In the genomic region with DNA sequence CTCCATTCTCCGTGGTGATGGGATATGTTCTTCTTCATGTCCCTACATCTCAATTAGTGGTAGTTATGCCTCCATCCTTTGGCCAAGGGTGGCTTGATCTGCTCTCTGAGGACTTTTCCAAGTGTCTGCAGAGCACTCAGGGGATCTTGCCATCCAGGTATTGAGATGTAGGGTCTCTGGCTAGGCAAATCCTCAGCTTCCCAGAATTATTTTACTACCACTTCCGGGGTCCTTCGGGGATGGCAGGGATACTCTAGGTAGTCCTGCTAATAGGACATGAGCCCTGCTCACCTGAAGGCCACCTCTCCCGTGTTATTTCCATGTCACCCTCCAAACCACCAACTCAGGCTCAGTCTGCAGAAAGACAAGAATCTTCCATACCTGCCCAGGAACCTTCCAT, we compare ENCODE assay signal across 11 mouse cellular contexts. TPM values are rescaled to one million over a fixed set of nuclear protein-coding genes. Genes with fewer than 3 reads are reported as not detected.
DNase-seq lines count a peak whose midpoint lies in the region; ATAC-seq lines count a peak whose summit lies in the region.
"Had no signal": no experiment of that assay in that cellular context is flagged by ENCODE, and none has a peak within 500 bp of the region (broad histone marks: within the 10 kb centered on the region; RNA-seq: fewer than 3 reads in every experiment).

No protein-coding gene starts in this region.

- H3K27ac ChIP-seq in hindbrain, embryonic 10.5 days: peak overlapping the region; percentile 57; the same call in 1 of the 2 replicates
- H3K27ac ChIP-seq in hindbrain, embryonic 16.5 days (ENCODE audit: low read depth, low read length): no peak overlapping the region
- peak overlapping the region; percentile 52 for H3K27ac ChIP-seq in embryonic facial prominence, embryonic 11.5 days (replicated peaks; ENCODE audit: low read depth, low read length)
- H3K27ac ChIP-seq in embryonic facial prominence, embryonic 13.5 days: peak overlapping the region; percentile 84
- peak overlapping the region; percentile 85 for H3K27ac ChIP-seq in limb, embryonic 12.5 days

- no peak overlapping the region for H3K9ac ChIP-seq in hindbrain, embryonic 16.5 days (ENCODE audit: low read depth, low read length)
- no peak overlapping the region; the same call in 1 of the 2 replicates for H3K9ac ChIP-seq in embryonic facial prominence, embryonic 11.5 days (replicated peaks; ENCODE audit: low read length)
- no peak overlapping the region; the same call in 1 of the 2 replicates for H3K9ac ChIP-seq in embryonic facial prominence, embryonic 13.5 days
- H3K9ac ChIP-seq in limb, embryonic 12.5 days (replicated peaks): no peak overlapping the region

- H3K4me2 ChIP-seq in hindbrain, embryonic 16.5 days (ENCODE audit: low read length): no peak overlapping the region
- no peak overlapping the region for H3K4me2 ChIP-seq in embryonic facial prominence, embryonic 11.5 days (ENCODE audit: low read depth, low read length)
- H3K4me2 ChIP-seq in embryonic facial prominence, embryonic 13.5 days: no peak overlapping the region
- H3K4me2 ChIP-seq in limb, embryonic 12.5 days: no peak overlapping the region

- peaks cover 21% of the 10 kb centered on the region for H3K4me1 ChIP-seq in hindbrain, embryonic 10.5 days (replicated peaks)
- H3K4me1 ChIP-seq in hindbrain, embryonic 16.5 days (ENCODE audit: control insufficient read depth, insufficient read depth, low read depth, low read length): no peaks in the 10 kb centered on the region
- H3K4me1 ChIP-seq in embryonic facial prominence, embryonic 11.5 days (ENCODE audit: control insufficient read depth, insufficient read depth, low read length): peaks cover 3% of the 10 kb centered on the region; the same call in 1 of the 2 replicates
- H3K4me1 ChIP-seq in embryonic facial prominence, embryonic 13.5 days: peaks cover 53% of the 10 kb centered on the region
- peaks cover 43% of the 10 kb centered on the region for H3K4me1 ChIP-seq in limb, embryonic 12.5 days (replicated peaks)

- H3K4me3 ChIP-seq in hindbrain, embryonic 10.5 days: no peak overlapping the region
- H3K4me3 ChIP-seq in hindbrain, embryonic 16.5 days (ENCODE audit: low read length): no peak overlapping the region
- H3K4me3 ChIP-seq in embryonic facial prominence, embryonic 11.5 days (ENCODE audit: low read depth, low read length): no peak overlapping the region
- no peak overlapping the region for H3K4me3 ChIP-seq in embryonic facial prominence, embryonic 13.5 days
- H3K4me3 ChIP-seq in limb, embryonic 12.5 days (replicated peaks): no peak overlapping the region

- 82% methylated on average over 4 of the region's 4 CpGs for WGBS in hindbrain, embryonic 10.5 days
- 84% methylated on average over 4 of the region's 4 CpGs for WGBS in hindbrain, embryonic 16.5 days
- 87% methylated on average over 4 of the region's 4 CpGs for WGBS in embryonic facial prominence, embryonic 11.5 days
- WGBS in embryonic facial prominence, embryonic 13.5 days: 86% methylated on average over 4 of the region's 4 CpGs
- 77% methylated on average over 4 of the region's 4 CpGs for WGBS in limb, embryonic 12.5 days

- H3K27me3 ChIP-seq in hindbrain, embryonic 10.5 days (ENCODE audit: insufficient read depth, poor library complexity, severe bottlenecking): no peaks in the 10 kb centered on the region
- no peaks in the 10 kb centered on the region for H3K27me3 ChIP-seq in hindbrain, embryonic 16.5 days (replicated peaks; ENCODE audit: control insufficient read depth, insufficient read depth, low read length)
- no peaks in the 10 kb centered on the region for H3K27me3 ChIP-seq in embryonic facial prominence, embryonic 11.5 days (ENCODE audit: control insufficient read depth, insufficient read depth, low read length)
- no peaks in the 10 kb centered on the region for H3K27me3 ChIP-seq in embryonic facial prominence, embryonic 13.5 days
- H3K27me3 ChIP-seq in limb, embryonic 12.5 days: no peaks in the 10 kb centered on the region

- H3K36me3 ChIP-seq in hindbrain, embryonic 10.5 days: no peaks in the 10 kb centered on the region
- no peaks in the 10 kb centered on the region for H3K36me3 ChIP-seq in hindbrain, embryonic 16.5 days (ENCODE audit: control insufficient read depth, insufficient read depth, low read length)
- no peaks in the 10 kb centered on the region for H3K36me3 ChIP-seq in embryonic facial prominence, embryonic 11.5 days (replicated peaks; ENCODE audit: control insufficient read depth, insufficient read depth, low read depth, low read length)
- H3K36me3 ChIP-seq in embryonic facial prominence, embryonic 13.5 days: no peaks in the 10 kb centered on the region
- no peaks in the 10 kb centered on the region for H3K36me3 ChIP-seq in limb, embryonic 12.5 days

- H3K9me3 ChIP-seq in hindbrain, embryonic 10.5 days: no peaks in the 10 kb centered on the region
- no peaks in the 10 kb centered on the region for H3K9me3 ChIP-seq in hindbrain, embryonic 16.5 days (ENCODE audit: control insufficient read depth, low read length)
- H3K9me3 ChIP-seq in embryonic facial prominence, embryonic 11.5 days (replicated peaks; ENCODE audit: control insufficient read depth, low read length): no peaks in the 10 kb centered on the region
- no peaks in the 10 kb centered on the region for H3K9me3 ChIP-seq in embryonic facial prominence, embryonic 13.5 days
- no peaks in the 10 kb centered on the region for H3K9me3 ChIP-seq in limb, embryonic 12.5 days

- no peak for ATAC-seq in hindbrain, embryonic 16.5 days
- ATAC-seq in embryonic facial prominence, embryonic 11.5 days (replicated peaks; ENCODE audit: insufficient number of reproducible peaks, low FRiP score, low TSS enrichment, low read depth): no peak
- no peak for ATAC-seq in embryonic facial prominence, embryonic 13.5 days (ENCODE audit: insufficient number of reproducible peaks, insufficient read depth, low FRiP score, low TSS enrichment, low read depth)
- no peak for ATAC-seq in limb, embryonic 12.5 days (ENCODE audit: insufficient number of reproducible peaks, insufficient read depth, low FRiP score, low TSS enrichment, low read depth)
- ATAC-seq in megakaryocyte-erythroid progenitor cell, adult 5-6 weeks (replicated peaks; ENCODE audit: low FRiP score, low TSS enrichment, poor library complexity, severe bottlenecking): no peak

- no peak for DNase-seq in hindbrain, embryonic 10.5 days (ENCODE audit: low spot score)
- DNase-seq in embryonic facial prominence, embryonic 11.5 days (ENCODE audit: low spot score): no peak
- DNase-seq in layer of hippocampus, postnatal 14 days (ENCODE audit: low spot score in 2 of 2): no peak
- no peak for DNase-seq in cerebellum, adult 9-11 months
- DNase-seq: cerebellum, adult 11-12 months; midbrain, embryonic 14.5 days; right cerebral cortex, postnatal 4 days had no signal

RNA-seq across cellular contexts. Expression of gene Col6a2, which starts 13.2 kb away (rescaled TPM):
- 10.9 and 16.5 TPM in 2 replicates for polyA plus RNA-seq in hindbrain, embryonic 10.5 days (2016; fragmentation: Nextera tagmentation; extraction: Ambion mirVana)
- polyA plus RNA-seq in hindbrain, embryonic 16.5 days (2015; fragmentation: Nextera tagmentation; extraction: Ambion mirVana): 20.0 and 35.2 TPM in 2 replicates
- 14.0 and 15.6 TPM in 2 replicates for polyA plus RNA-seq in embryonic facial prominence, embryonic 11.5 days (2014; fragmentation: Nextera tagmentation; extraction: Ambion mirVana)
- 173 and 181 TPM in 2 replicates for polyA plus RNA-seq in embryonic facial prominence, embryonic 13.5 days (2015; fragmentation: Nextera tagmentation; extraction: Ambion mirVana)
- polyA plus RNA-seq in limb, embryonic 12.5 days (2016; fragmentation: Nextera tagmentation; extraction: Ambion mirVana): 47.6 and 54.7 TPM in 2 replicates
- 10 to 100 TPM in 1 of 2 experiments, 1 to 10 TPM in 1; 9.7 to 12.0 TPM for total RNA-seq in layer of hippocampus, postnatal 14 days (2021)
- 0.70 TPM in 1 of 2 replicates, not detected in the other for total RNA-seq in megakaryocyte-erythroid progenitor cell, adult 5-6 weeks (2014; fragmentation: Nextera tagmentation)
- not detected in 2 replicates for total RNA-seq in megakaryocyte-erythroid progenitor cell, adult 5-6 weeks (2017)
